Mouse (Mus musculus) lung, postnatal 4 days (tissue): ENCODE data around the gene Dip2b.

ENCODE experiments used
- DNase-seq, 2 experiments: peaks; one replicate each; pipeline ENCODE4 v3.0.0; 2021

The Dip2b gene

DNA sequence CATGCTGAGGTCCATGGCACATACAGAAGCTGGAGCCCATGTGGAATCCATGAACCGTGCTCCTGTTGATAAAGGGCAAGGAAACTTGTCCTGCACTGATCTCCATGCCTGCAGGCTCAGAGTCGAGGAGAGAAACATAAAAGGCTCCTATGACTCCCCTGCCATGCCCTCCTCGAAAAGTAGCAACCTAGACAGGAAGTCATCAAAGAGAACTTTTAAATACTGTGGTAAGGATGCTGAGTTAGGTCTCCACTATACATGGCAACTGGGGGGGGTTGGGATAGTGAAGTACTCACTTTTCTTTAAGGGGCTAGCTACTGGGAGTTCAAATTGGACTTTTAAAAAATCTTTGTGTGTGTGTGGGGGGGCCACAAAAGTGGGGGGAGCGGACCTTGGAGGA lies 102.0 kb downstream of the Dip2b start:
- DNase-seq, result no peak

DNA sequence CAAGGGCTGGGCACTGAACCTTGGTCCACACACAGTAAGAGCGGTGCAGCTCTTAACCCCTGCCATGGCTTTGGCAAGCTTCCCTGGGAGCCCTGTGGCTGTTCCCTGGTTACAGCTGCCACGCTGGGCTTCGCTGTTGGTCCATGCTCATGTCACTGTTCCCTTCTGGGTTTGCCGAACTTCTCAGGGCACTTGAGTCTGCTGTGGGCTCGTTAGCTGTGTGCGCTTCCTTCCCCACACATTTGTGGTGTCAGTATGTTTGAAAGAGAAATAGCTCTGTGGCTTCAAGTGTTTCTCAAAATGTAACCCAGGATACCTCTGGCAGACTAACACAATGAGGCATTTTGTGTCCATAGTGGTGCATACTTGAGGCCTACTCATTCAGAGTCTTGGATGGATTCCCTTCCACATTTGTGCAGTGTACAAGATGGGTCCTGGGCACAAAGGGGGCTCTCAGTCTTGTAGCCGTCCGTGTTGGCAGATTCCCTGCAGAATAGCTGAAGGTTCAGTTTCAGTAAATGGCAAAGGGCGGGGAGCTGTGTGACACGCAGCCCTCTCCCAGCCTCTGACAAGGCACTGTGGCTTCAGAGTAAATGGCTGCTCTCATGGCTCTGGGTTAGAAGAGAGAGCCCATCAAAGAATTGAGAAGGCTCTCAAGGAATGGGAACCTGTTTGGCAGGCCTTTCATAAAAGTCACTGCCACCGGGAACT lies 104.8 kb downstream of the Dip2b start:
- DNase-seq, result peak in 1 of 2 experiments; percentile 36

DNA sequence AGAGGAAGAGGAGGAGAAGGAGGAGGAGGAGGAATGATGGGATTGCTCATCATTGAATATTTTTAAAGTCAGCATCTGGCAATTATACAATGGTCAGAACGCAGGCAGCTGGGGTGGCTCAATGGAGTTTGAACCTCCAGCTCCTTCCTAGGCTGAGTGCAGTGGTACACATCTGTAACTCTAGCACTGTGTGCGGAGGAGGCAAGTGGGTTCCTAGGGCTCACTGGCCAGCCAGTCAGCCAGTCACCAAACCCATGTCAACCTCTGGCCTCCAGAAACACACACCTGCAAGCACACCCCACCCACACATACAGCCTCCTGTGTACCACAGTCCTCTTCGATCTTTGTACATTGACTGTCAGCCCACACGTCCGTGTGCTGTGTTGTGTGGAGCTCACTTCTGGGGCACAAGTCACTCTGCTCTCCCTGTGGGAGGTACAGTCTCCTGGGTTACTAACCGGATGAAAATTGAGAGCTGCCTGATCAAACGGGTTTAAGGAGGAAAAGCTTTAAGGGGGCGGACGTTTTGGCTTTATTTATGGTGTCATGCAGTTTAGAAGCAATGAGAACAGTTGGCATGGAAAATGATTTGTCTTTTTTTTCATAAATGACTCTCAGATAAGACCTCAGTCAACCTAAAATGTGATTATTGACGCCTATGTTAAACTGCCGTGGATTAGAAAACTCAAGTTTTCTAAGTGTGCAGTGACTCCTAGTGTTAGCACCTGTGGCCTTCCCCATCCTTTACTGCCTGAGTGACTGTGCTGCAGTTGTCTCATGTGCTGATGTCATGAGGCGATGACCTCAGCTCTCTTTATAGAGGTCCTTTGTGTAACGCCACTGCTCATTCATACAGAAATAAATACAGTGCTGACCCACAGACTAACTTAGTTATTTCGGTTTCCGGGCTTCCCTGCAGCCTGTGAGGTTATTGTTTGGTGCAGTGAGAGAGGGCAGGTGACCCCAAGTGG lies 106.7 kb downstream of the Dip2b start:
- no peak for DNase-seq

DNA sequence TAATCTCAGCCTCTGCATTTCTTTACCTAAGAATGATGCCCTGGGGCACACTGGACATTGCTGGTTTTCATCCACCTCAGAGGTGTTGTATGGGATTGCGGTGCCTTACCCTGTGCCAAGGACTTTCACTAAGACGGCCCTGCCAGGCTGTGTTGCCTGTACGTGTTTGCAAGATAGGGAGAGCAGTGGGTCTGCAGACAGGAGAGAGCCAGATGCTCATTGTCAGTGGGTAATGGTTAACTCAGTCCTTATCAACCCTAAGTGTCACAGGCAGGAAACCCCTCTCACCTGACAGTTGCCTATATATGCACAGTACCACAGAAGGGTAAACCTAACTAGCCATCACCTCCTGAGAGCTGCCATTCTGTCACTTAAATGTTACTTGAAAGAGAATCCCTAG lies 107.5 kb downstream of the Dip2b start:
- no peak for DNase-seq

DNA sequence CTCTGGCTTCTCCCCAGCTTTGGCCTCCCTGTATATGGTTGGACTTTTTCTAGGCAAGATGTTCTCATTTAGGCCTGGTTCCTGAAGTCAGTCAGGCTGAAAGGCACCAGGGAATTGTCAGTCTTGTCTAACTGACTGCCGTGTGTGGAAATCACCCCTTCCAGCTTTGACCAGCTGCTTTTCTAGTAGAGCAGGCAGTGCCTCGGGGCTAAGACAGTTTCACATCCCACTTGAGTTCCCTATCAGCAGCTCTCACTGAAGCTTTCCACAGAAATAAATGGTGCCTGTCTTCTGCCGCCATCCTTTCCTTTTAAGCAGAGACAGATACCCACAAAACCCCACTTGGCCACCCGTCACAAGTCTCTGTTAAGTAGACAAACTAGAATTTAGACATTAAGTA lies 112.1 kb downstream of the Dip2b start:
- DNase-seq, result no peak

DNA sequence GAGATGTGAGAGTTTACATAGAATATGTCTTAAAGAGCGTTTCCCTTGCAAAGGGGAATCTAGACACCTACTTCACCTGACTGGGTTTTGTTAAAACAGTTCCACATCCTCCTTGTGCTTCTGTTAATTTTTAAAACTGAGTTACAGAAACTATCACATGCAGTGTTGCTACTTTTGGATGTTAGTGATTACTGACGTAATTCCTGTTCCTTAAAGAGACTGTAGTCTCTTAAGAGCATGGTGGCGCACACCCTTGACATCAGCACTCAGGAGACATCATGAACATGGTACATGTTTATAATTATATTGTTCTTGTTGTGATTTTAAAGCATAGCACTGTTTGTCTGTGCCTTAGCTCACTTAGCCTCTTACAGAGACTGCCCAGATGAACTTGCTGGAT lies 113.9 kb downstream of the Dip2b start:
- DNase-seq, result no peak

DNA sequence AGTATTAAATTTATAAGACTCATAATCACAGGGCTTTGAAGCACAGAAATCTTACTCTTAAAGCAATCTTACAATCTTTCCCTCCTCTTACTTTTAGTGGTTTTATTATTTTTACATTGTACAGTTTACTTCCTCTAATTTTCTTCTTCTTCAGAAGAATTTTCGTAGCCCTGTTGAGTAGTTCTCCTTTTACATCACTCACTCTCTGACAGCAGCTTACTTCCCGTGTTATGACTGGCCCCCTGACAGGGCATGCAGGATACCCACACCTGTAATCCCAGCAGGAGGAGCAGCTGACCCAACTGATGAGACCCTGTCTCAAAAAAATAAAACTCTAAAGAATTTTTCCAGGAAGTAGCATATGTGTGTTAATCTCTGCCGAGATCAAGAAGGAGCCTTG lies 114.6 kb downstream of the Dip2b start:
- DNase-seq, result no peak

DNA sequence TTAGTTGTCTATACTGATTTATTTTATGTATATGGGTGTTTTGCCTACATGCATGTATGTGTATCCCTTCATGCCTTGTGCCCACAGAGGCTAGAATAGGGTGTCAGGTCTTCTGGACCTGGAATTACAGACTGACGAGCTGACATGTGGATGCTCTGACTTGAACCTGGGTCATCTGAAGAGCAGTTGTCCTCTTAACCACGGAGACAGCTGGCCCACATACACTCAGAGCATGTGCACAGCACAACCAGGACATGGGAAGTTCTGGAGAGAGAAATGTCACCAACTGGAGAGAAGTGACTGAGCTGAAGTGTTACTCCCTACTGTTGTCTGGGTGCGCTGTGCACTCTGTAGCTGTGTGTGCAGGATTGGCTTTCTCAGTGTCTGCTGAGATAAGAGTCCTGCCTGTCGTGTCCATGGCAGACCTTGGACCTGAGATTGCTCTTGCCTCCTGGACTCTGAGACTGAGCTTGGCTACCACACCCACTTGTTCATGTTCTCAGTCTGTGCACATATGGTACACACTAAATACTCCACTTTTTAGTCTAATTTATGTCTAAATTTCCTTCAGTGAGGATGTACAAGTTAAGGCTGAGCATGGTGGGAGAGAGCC lies 117.7 kb downstream of the Dip2b start:
- DNase-seq, result no peak

DNA sequence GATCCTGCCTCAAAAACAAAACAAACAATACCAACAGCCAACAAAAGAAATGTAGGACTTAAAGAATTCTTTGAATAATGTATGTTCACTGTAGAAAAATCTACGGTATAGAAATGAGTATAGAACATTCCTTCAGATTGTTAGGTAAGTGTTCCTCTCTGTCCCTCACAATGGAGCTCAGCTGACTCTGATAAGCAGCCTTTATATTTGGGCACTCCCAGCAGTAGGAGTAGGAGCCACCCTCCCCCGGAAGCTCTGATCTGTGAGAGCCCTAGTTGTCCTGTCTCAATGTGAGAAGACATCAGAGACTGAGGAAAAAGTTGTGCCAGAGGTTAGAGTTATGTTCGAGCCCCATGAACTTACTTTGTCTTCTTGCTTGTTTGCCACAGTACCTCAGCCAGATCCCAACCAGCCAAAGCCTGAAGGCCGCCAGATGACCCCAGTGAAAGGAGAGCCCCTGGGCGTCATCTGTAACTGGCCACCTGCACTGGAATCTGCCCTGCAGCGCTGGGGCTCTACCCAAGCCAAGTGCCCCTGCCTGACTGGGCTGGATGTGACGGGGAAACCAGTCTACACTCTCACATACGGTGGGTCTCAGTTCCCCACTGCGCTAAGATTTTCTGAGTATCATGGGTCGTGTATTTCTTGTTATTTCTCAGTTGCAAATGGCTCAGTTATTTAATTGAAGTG lies 118.5 kb downstream of the Dip2b start:
- DNase-seq, result no peak

DNA sequence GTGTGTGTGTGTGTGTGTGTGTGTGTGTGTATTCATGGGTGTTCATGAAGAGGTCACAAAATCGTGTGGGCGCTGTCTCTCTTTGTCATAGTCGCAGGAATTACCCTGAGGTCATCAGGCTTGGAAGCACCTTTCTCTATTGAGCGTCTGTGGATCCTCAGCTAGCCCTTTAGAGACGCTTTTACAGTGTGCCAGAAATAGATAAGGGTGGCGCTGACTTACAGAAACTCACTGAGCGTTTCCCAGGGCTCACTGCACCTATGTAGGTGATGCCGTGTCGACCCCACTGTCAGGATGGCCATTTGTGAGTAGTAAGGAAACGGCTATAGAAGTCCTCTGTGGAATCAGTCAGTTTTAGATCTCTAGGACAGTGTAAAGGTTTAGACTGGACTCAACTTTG lies 120.5 kb downstream of the Dip2b start:
- no peak for DNase-seq

DNA sequence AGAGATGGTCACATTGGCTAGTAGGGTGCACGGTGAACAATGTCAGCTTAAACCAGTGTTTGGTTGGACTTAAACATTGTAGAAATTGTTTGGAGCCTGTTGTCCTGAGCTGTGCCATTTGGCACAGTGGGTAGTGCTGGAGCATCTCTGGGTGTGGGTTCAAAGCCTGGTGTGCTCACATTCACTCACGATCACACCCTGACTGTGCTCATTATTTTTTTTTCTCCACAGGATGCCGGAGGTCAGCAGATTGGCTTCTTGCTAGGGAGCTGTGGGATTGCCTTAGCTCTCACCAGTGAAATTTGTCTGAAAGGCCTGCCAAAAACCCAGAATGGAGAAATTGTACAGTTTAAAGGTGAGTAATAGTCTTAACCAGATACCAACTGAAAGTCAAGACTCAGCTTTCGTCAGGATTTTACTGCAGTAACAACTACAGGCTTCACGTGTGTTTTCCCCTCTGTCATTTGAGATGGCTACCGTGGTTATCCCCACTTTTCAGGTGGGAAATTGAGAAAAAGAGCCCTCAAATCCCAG lies 123.3 kb downstream of the Dip2b start:
- no peak for DNase-seq

DNA sequence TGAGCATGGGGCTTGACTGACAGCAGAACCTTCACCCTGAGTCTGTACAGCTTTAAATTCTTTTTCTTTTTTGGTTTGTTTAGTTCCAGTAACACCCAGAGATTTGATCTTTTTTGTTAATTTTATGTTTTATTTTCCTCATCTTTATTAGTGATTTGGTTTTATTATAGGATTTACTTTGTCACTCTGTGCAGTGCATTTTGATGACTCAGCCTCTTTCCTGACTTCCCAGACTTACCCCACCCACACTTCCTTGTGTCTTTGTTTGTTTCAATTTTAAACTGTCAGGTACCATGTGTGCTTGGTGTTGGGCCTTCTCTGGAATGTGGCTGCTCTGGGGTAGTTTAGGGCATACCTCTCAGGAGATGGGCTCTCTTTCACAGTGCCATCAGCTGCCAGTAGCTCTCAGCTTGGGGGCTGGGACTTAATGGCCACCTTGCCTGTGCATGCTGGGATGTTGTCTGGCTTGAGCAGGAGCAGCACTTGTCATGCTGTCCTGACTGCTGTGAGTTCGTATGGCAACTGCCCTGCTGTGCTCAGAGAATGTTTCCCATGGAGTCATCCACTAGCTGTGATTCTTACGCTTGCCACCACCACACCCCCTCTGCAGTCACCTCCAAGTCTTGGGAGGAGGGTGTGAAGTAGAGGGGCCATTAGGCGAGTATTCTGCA lies 125.1 kb downstream of the Dip2b start:
- DNase-seq, result no peak

DNA sequence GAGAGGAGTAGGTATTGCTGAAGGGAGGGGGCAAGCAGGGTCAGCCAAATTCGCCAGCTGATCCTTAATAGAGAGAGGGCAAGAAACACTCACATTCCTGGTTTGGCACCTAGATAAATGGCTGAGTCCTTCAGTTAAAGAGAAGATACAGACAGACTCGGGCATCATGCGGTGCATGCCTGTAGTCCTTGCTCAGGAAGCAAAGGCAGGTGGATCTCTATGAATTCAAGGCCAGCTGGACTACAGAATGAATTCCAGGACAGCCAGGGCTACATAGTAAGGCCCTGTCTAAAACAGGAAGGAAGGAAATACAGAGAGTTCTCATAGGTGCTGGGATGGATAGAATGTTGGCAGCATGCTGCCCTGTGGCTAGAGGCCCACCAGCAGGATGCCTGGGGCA lies 128.0 kb downstream of the Dip2b start:
- DNase-seq, result no peak

DNA sequence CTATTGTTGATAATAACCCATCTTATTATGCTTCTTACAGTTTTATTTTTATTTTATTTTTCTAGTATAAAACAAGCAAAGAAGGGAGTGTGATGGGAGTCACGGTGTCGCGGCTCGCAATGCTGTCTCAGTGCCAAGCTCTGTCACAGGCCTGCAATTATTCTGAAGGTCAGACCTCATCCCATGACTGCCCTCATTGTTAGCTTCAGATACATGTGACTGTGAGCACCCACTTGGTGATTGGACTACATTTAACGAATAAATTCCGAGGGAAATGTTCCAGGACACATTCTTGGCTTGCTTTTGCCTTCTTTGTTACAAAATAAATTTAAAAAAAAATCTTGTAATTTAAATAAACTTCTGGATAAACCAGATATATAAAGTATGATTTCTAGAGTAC lies 129.3 kb downstream of the Dip2b start:
- DNase-seq, result peak; percentile 30 to 62

DNA sequence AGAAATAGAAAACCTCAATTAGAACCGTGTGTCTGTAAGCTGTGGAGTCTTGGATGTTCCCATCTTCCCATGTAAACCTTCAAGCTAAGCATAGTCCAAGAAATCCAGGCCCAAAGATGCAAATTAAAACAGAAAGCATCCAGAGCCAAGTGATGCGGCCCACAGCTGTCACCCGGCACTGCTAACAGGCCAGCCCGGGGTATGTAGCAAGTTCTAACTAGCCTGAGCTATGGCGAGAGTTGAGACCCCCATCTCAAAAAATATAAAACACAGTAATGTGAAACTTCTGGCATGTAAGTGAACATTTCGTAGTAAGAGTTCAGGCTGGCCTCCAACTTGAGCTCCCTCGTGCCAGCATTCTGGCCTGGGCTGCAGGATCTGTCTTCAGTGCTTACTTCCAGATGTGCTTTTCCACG lies 129.7 kb downstream of the Dip2b start:
- peak; percentile 30 to 53 for DNase-seq

DNA sequence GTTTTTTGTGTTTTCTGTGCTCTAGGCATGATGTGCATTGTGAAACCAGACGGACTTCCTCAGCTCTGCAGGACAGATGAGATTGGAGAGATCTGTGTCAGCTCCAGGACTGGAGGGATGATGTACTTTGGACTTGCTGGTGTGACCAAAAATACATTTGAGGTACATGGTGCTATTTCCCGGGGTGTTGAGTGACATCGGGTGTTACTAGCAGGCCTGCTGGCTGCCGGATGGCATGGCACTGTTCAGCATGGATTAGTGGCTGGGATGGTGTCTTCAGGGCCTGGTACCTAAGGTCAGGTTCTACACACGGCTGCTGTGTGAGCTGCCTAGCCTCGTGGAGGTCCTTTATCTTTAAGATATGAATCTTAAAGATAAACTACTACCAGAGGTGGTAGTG lies 136.7 kb downstream of the Dip2b start:
- no peak for DNase-seq

DNA sequence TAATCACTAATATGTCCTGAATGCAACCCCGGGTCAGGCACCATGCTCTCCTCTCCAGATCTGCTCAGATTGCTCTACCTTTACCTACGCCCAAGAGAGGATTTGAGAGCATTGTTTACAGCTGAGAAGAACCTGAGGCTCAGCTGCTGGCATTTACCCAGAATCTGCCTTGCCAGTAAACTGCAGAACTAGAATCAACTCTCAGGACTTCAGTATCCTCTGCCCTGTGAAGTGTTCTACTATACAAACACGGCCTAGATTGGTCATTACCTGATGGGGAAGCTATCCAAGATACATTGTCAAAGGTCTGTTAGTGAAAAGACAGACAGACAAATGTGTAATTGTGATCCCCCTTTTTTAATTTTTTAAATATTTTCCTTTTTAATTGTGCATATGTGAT lies 138.7 kb downstream of the Dip2b start:
- DNase-seq, result no peak

DNA sequence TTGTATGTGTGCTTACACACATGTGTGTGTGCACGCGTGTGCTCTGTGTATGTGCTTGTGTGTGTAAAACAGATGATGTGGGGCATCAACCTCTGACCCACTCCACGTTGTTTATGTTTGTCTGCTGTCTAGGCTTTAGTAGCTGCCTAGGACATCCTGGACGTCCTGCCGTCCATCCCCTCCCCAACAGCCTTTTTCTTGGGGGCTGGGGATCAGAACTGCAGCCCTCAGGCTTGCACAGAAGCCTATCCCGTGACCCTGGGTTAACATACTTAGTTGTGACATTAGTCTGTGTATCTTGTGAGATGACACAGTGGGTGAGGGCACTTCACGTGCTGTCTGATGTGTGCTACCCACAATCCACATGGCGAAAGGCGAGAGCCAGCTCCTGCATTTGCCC lies 139.1 kb downstream of the Dip2b start:
- DNase-seq, result no peak

DNA sequence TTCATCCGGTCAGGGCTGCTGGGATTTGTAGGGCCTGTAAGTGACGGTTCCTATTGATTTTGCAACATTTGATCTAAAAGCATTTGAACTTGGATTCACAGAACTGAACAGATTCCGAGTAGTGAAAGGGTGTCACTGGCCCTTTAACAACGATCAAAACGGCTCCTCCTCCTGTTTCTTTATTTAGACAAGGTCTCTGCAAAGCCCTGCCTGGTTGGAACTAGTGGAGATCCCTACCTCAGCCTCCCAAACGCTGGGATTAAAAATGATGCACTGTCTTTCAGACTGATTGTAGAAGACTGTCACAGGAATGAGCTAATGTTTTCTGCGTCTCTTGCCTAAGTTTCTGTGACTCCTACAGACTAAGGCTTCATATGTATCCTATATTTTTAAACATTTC lies 140.0 kb downstream of the Dip2b start:
- no peak for DNase-seq

DNA sequence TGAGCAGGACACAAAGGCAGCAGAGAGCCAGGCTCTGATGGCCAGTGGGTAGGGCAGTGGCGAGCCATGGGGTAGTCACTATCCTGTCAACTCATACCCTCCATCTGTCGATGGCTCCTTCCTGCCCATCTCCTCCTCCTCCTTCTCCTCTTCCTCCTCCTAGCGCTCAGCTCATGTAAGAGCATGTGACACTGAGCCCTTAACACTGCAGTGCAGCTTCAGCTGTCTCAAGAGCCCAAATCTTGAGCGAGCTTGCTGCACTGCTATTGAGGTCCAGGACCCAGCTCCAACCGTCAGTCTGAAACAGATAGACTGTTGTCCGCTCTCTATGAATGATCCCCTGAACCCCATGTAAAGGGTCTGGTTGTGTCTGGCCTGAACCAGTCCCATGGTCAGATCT lies 141.2 kb downstream of the Dip2b start:
- no peak for DNase-seq

DNA sequence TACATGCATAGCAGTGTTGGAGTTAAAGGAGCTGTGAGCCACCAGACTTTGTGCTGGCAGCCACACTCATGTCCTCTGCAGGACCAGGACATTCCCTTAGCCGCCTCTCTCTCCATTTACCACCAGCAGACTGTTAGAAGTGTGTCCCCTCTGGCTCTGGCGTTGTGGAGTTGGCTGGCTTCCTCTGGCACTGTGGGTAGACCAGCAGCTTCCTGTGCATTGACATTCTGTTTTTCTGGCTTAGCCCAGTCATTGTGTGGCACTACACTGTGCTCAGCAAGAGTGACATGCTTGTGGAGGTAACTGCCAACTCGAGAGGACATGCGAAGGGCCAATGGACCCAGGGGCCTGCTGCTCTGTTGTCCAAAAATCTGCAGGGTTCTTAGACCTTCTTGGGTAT lies 141.8 kb downstream of the Dip2b start:
- no peak for DNase-seq

DNA sequence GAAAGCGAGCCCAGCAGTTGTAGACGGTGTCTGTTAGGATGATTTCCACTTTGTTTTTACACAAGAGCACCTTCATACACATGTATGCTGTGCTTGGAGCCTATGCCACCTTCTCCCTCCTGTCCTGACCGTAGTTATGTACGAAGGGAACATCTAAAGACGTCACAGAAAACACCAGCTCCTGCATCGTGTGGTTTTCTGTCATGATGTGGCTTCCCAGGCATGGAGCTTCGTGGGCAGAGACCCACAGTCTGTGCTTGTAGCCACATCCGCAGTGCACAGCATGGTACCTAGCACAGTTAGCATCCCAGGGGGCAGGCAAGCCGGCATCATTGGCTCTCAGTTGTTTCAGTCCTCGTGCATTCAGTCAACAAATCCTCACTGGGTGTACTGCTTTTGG lies 143.4 kb downstream of the Dip2b start:
- no peak for DNase-seq
